Mouse (Mus musculus) kidney, adult 2 months (tissue): ENCODE measurements at regions not wholly inside any gene's neighbourhood (a gene's known extent, or its start where the extent isn't known, plus 50 kb on each side); places are given as distances from the start of the nearest gene placed in this dataset.

Source experiments
- CTCF ChIP-seq: fragments of 200-500 bp; conservative IDR thresholded peaks from 2 replicates; pipeline ENCODE4 v1.5.1; 2011; ENCODE audit warnings: low read depth, mild to moderate bottlenecking, control low read depth, low read length, moderate library complexity, mixed read lengths; ENCODE audit not compliant: insufficient read depth, insufficient read length
- POLR2A ChIP-seq: fragments of 200-500 bp; IDR thresholded peaks from one replicate; pipeline ENCODE4 v1.6.1; 2011; ENCODE audit warnings: low read depth, low read length, control low read depth

DNA sequence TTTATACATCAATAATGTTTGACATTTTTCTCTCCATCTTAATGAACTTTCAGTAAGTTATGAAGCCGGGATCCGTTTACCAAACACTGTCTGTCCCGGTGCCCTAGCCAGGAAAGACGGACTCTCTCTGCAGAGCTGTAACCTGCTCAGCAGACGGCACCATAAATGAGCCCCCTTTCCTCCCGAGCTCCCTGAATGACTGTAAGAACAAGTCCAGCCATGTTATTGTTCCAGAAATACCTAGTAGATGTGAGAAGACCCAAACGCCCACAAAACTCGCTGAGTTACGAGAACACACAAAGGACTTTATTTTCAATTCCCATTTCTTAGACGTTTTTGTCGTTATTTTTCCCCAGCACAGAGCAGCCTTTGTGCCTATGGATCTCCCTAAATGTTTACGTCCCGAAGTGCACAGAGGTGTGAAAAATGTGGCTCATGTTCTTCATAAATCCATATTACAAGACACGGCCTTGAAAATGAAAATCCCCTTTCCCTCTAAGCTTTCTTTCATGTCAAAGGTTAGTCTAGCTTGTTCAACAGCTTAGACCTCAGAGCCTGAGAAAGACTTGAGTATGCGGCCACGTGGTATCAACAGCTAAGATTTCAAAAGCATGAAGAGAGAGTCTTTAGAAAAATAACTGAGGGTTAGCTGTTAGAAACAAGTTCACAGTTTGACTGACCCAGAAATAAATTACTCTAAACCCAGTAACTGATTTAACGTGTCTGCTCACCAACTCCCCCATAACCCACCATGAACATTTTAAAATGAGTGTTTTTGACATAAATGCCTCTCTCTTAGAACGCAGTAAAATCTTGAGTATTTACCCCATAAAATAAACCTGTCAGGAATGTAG, 125.8 kb upstream of the Intu start:
- TF ChIP-seq CTCF (no peak), POLR2A (no peak)
